Mouse (Mus musculus) gastrocnemius, postnatal 4 days (tissue): ENCODE results near the gene Gm3005. TPM values are rescaled to one million over a fixed set of nuclear protein-coding genes. Genes with fewer than 3 reads are reported as not detected.
"Not testable (repeated sequence)": the region's sequence is repeated elsewhere in the genome, so short reads cannot be mapped to it uniquely, and the experiment has no call there.

Experiments
- DNase-seq, 2 experiments: peaks; one replicate each; pipeline ENCODE4 v3.0.0; 2021 to 2022; ENCODE audit warnings: low spot score in 2 of 2, mixed read lengths in 2 of 2
- long read RNA-seq, 2 experiments: library from polyadenylated mRNA; stranded (forward); transcript quantifications; one replicate each; pipeline ENCODE4 v2.0.0; 2021
- total RNA-seq, 2 experiments: library from RNA; stranded (reverse); gene quantifications; 2 replicates each; pipeline ENCODE4 v1.2.3; 2021

Gm3005 gene
- not detected for total RNA-seq
- long read RNA-seq, experiment 1, partial matches to known transcripts: 0 of 4 reads
- long read RNA-seq, experiment 1, other reads (novel, unspliced or antisense): 4 of 4 reads
- long read RNA-seq, experiment 2, partial matches to known transcripts: 0 of 5 reads
- long read RNA-seq, experiment 2, other reads (novel, unspliced or antisense): 5 of 5 reads

- not testable (repeated sequence) for DNase-seq
Measured at GRCm38 (mm10) chr14:3427803-3428202, at the start of gene Gm3005. Gm3005 (plus strand) TSS chr14:3428103.

GRCm38 (mm10) chr14:3394793-3395192, 33.1 kb upstream of the Gm3005 start, which contains the start of gene Gm10413:
Gm10413 (plus strand) TSS chr14:3395093.
- DNase-seq: not testable (repeated sequence)

GRCm38 (mm10) chr14:3412314-3412713, 15.6 kb upstream of the Gm3005 start, which contains the start of gene Gm10409:
Gm10409 (plus strand) TSS chr14:3412614.
- DNase-seq: not testable (repeated sequence)

- not testable (repeated sequence) for DNase-seq
Measured at GRCm38 (mm10) chr14:3449079-3449478, 21.2 kb downstream of the Gm3005 start, which contains the start of gene Gm10408. Gm10408 (plus strand) TSS chr14:3449379.

GRCm38 (mm10) chr14:3634212-3634611, 206.3 kb downstream of the Gm3005 start, which contains the start of gene Gm3012:
Gm3012 (plus strand) TSS chr14:3634512.
- DNase-seq: not testable (repeated sequence)

Other genes starting within 250 kb of the Gm3005 start
- gene Gm5795, start 239.8 kb upstream of the Gm3005 start, total RNA-seq: not detected
- 1 to 10 TPM; 1.9 to 2.0 TPM for gene D830030K20Rik, start 219.6 kb upstream of the Gm3005 start, total RNA-seq
- not detected for gene Gm2956, start 95.5 kb upstream of the Gm3005 start, total RNA-seq
- not detected for gene Gm10413, start 33.0 kb upstream of the Gm3005 start, total RNA-seq
- 1 to 10 TPM; 1.2 to 1.4 TPM for gene Gm10409, start 15.5 kb upstream of the Gm3005 start, total RNA-seq
- gene Gm10408, start 21.3 kb downstream of the Gm3005 start, total RNA-seq: not detected
- not detected for gene Gm3012, start 206.4 kb downstream of the Gm3005 start, total RNA-seq
- 1 to 10 TPM; 1.2 to 1.4 TPM for gene Gm3020, start 223.9 kb downstream of the Gm3005 start, total RNA-seq